Mouse (Mus musculus): ENCODE results near the gene Zfp148.
"Not testable (repeated sequence)": the region's sequence is repeated elsewhere in the genome, so short reads cannot be mapped to it uniquely, and the experiment has no call there.

The Zfp148 gene

GRCm38 (mm10) chr16:33381614-33382245 lies 1.1 kb downstream of the Zfp148 start:
- in situ Hi-C loops (cut with MseI, MboI) = no loop called here

- in situ Hi-C loops (cut with MseI, MboI) = no loop called here
Measured at GRCm38 (mm10) chr16:33382341-33382740, 1.7 kb downstream of the Zfp148 start.

- in situ Hi-C loops (cut with MseI, MboI) = no loop called here
Measured at GRCm38 (mm10) chr16:33383584-33383983, 2.9 kb downstream of the Zfp148 start.

DNA sequence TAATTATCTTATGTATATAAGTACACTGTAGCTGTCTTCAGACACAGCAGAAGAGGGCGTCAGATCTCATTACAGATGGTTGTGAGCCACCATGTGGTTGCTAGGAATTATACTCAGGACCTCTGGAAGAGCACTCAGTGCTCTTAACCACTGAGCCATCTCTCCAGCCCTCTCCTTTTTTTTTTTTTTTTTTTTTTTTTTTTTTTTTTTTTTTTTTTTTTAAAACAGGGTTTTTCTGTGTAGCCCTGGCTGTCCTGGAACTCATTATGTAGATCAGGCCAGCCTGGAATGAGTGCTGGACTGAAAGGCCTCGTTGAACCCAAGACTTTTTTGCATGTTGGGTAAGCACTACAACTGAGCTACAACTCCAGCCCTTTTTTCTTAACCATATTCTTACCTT lies 3.4 kb downstream of the Zfp148 start:
- in situ Hi-C loops (cut with MseI, MboI) = not testable (repeated sequence)

DNA sequence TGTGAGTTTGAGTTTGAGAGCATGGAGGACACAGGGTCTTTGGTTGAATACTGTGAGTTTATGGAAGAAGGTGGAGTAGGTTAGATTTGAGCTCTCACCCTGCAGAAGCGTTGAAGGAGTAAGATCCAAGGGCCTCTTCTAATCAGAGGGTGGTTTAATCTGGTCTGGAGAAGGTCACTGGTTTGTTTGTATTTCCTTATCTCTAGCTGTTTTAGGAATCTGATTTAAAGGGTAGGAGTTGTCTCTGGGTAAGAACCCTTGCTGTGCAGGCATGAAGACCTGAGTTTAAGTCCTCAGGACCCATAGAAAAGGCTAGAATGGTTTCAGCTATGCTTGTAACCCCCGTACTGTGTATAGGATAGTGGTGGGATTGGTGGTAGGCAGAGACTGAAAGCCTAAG lies 6.4 kb downstream of the Zfp148 start:
- in situ Hi-C loops (cut with MseI, MboI) = no loop called here

DNA sequence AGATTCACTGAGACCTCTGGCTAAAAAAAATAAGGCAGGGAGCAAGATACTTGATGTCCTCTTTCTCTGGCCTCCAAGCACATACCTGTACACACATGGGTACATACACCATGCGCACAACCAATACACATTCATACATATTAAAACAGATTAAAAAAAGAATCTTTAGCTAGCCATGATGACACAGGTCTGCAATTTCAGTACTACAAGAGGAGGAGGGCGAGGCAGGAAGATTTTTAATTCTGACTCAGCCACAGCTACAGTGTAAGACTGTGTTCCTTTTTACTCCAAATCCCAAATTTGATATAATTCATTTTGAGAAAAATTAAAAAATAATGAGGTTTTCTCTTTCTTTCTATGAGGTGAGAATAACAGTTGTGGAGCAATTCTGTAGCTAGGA lies 6.8 kb downstream of the Zfp148 start:
- in situ Hi-C loops (cut with MseI, MboI) = no loop called here

GRCm38 (mm10) chr16:33399913-33400782 lies 19.5 kb downstream of the Zfp148 start:
- in situ Hi-C loops (cut with MseI, MboI) = no loop called here

- in situ Hi-C loops (cut with MseI, MboI) = no loop called here
Measured at GRCm38 (mm10) chr16:33400943-33401342, 20.3 kb downstream of the Zfp148 start.

DNA sequence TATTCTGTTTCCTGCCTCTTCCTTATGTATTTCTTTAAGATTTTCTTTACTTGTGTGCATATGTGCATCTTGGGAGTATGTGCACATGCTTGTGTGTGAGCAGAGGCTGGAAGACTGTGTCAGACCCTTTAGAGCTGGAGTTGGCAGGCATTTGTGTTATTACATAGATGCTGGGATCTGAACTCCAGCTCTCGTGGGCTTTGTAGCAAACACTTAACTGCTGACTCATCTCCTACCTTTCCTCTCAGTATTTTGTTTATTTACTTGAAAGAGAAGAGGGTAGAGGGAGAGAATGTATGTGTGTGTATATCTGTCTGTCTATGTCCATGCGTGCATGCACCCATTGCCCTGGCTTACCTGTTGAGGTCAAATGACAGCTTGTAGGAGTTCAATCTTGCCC lies 22.6 kb downstream of the Zfp148 start:
- in situ Hi-C loops (cut with MseI, MboI) = no loop called here

DNA sequence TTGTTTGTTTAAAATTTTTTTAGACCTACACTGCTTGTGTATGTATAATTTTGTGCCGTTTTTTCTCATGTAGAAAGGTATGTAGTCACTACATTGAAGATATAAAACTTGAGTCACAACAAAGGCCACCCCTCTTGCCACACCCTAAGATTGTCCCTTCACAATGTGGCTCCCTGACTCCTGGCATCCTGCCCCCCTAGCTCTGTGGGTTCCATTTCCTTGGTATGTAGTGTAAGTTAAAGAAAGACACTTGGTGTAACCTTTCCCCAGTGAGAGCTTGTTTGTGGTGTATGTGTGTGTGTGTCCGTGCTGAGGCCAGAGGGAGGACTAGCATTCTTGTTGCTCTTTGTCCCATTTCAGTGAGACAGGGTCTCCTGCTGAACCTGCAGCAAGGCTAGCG lies 23.4 kb downstream of the Zfp148 start:
- in situ Hi-C loops (cut with MseI, MboI) = no loop called here

DNA sequence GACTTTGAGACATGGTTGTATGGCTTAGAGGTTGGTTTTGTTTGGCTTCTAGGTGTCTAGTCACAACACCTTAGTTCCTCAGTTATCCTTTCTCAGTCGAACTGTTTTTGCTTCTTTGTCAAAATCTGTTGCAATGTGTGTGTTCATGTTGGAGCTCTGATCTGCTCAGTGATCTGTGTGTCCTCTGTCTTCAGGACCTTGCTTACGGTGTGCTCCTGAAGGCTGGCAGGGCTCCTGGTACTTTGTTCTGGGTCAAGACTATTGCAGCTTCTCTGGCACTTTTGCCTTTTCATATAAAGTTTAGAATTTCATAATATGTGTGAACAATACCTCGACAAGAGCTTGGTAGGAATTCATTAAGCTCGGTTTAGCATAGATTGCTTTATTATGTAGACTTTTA lies 24.9 kb downstream of the Zfp148 start:
- in situ Hi-C loops (cut with MseI, MboI) = no loop called here

GRCm38 (mm10) chr16:33410151-33410550 lies 29.5 kb downstream of the Zfp148 start:
- in situ Hi-C loops (cut with MseI, MboI) = no loop called here

- in situ Hi-C loops (cut with MseI, MboI) = no loop called here
Measured at GRCm38 (mm10) chr16:33410605-33411004, 30.0 kb downstream of the Zfp148 start.

DNA sequence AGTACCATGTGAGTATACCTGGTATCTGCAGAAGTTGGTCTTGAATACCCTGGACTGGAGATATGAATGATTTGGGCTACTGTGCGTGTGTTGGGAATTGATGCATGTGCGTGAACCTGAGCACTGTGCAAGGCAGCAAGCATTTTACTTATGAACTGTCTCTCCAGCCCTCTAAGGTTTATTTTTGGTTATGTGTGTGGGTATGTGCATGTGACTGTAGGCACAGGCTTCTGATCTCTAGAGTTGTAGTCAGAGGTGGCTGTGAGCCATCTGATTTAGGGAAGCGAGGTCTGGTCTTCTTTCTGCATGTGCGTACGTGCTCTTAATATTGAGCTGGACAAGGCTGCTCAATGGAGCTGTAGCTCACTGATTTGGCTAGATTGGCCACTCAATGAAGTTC lies 33.6 kb downstream of the Zfp148 start:
- in situ Hi-C loops (cut with MseI, MboI) = no loop called here

DNA sequence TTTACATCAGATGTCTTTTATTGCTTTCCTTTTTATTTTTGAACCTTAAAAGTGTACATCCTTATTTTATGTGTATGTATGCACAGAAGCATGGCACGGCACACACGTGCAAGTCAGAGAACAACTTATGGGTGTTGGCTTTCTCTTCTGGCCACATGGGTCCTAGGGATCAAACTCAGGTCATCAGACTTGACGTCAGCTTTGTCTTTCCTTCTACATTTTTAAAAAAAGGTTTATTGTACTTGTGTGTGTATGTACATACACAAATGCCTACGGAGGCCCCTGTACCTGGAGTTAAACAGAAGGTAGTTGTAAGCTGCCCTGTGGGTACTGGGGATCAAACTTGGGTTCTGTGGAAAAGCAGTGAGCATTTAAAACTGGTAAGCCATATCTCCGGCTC lies 35.0 kb downstream of the Zfp148 start:
- in situ Hi-C loops (cut with MseI, MboI) = no loop called here

DNA sequence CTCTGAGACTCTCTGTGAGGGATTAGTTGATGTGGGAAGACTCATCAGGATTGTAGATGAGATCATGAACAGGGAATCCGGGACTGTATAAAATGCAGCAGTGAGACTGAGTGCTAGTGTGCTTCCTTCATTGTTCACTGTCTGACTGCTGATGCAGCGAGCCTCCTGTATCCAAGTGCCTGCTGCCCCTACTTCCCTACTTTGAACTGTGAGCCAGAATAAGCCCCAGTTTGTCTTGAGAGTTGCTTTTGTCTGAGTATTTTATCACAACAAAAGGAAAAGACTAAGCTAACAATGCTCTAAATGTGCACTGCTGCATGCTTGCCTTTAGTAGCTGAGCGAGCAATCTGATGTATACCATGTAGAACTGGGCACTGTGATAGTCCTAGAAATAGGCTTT lies 47.7 kb downstream of the Zfp148 start:
- in situ Hi-C loops (cut with MseI, MboI) = no loop called here

GRCm38 (mm10) chr16:33431660-33432059 lies 51.0 kb downstream of the Zfp148 start:
- in situ Hi-C loops (cut with MseI, MboI) = no loop called here

DNA sequence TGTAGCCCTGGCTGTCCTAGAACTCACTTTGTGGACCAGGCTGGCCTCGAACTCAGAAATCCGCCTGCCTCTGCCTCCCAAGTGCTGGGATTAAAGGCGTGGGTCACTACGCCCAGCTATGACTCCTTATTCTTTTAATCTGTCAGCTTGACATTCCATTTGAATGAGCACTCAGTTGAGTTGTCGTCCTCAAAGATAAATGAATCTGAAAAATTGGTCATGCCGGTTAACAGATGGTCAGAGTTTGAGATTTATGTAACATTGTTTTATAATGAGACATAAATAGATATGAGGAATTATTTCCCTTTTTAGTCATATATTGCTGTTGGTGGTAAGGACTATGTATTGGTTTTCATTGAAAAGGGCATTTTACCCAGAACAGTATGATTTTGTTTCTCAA lies 60.4 kb downstream of the Zfp148 start:
- in situ Hi-C loops (cut with MseI, MboI) = no loop called here

DNA sequence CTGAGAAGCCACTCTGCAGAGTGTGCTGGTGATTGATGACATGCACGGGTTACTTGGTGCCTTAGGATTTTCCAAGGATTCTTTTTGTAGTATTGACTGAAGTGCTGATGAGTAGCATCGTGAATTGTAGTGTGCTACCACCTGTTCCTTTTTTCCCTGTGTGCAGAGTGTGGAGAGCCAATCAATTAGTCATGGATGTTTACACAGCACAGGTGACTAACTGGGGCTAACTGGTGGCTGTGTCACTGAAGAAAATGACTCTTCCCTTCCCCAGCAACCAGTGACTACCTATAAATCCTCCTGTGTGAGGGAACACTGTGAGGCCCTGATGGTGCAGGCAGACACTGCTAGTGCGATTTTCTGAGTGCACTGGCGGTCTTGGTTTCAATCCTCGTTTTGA lies 66.2 kb downstream of the Zfp148 start:
- in situ Hi-C loops (cut with MseI, MboI) = no loop called here

DNA sequence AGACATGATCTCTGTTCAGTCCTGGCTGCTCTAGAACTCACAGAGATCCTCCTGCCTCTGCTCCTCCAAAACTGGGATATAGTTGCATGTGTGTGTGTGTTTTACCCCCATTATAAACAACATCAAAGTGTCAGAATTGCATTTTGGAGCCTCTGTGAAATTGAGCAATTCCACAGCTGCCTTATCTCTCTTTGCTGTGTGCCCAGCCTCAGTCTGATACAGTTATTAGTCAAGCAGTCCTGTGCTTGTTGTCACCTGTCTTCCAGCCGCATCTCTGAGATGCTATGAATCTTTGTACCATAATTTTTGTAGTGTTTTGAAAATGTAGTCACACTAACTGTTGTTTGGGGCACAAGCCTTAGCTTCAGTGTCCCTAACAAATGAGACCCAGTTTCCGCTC lies 73.2 kb downstream of the Zfp148 start:
- in situ Hi-C loops (cut with MseI, MboI) = no loop called here

- in situ Hi-C loops (cut with MseI, MboI) = no loop called here
Measured at GRCm38 (mm10) chr16:33454306-33454705, 73.7 kb downstream of the Zfp148 start.

DNA sequence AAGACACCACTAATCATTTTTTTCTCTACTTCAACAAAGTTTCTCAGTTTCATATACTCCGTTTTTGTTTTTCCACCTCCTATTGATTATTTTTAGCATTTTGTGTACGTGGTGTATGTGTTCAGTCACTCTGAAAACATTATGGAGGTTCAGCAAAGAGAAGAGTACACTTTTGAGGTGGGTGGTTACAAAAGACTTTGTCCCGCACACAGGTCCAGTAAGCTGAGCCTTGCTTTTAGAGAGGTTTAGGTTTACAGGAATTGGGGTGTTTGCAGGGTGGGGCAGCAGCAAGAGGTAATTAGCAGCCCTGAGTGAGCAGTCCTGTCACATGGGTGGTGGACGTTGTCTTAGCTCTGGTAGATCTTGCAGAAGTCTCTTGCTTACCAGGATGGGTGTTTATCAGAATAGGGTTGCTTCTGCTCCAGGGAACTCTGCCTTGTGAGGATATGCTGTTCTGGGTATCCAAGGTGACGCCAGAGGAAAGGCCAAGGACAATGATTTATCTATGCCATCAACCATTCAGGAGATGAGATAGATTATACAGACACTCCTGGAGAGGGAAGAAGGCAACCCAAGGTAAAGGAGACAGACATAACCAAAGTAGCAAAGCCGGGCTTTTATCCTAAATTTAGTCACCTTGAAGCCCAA lies 74.8 kb downstream of the Zfp148 start:
- in situ Hi-C loops (cut with MseI, MboI) = no loop called here

GRCm38 (mm10) chr16:33459101-33459500 lies 78.5 kb downstream of the Zfp148 start:
- in situ Hi-C loops (cut with MseI, MboI) = no loop called here
